In the genomic region with DNA sequence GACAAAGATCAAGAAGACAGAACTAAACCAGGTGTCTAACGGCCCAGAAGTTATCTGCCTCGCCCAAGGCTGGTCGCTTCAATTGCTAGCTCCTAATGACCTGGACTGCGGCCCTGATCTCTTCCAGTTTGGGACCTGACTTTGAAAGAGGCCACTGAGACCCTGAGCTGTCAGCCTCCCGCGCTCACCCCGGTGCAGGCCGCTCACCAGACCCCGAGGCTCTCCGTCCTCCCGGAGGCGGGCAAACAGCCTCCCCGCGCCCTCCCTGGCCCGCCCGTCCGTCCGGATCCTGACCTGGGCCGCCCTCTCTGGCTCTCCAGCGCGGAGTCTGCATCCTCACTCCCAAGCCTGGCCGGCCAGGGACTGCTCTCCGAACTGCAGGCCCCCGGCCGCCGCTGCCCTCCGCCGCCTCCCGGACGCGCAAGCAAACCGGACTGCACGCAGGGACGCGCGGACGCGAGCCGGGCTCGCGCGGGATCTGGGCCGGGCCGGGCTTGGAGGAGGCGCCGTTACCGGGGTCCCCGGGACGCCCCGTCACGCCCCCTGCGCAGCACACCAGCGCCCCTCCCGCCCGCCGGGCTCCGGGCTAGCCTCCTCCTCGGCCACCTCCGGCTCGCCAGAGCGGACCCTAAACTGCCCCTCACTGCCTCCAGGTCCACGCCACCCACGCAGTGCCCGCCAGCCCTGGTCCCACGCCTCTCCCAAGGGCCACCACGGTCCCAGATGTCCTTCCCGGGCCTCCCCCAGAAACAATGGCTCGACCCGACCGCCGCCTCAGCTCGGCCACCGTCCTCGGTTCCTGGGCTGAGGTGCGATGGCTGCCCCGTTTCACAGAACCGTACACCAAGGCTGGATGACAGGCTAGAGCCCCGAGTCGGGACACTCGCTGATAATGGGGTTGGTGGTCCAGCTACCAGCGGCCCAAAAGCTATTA, we compare ENCODE assay signal across 8 mouse cellular contexts. TPM values are rescaled to one million over a fixed set of nuclear protein-coding genes. Genes with fewer than 3 reads are reported as not detected.
DNase-seq lines count a peak whose midpoint lies in the region; ATAC-seq and TF ChIP-seq lines count a peak whose summit lies in the region.

No protein-coding gene starts in this region.

- peak overlapping the region; percentile 93 for H3K27ac ChIP-seq in embryonic fibroblast, embryonic 13.5 days (ENCODE audit: insufficient read depth, low read length)
- peak overlapping the region; percentile 99 for H3K27ac ChIP-seq in heart, embryonic 13.5 days (replicated peaks)
- peak overlapping the region; percentile 96 for H3K27ac ChIP-seq in kidney, postnatal 0 days
- H3K27ac ChIP-seq in liver, embryonic 13.5 days: no peak overlapping the region
- peak overlapping the region; percentile 97 for H3K27ac ChIP-seq in stomach, embryonic 16.5 days (ENCODE audit: low read length)

- peak overlapping the region; percentile 82 for H3K4me2 ChIP-seq in heart, embryonic 13.5 days
- peak overlapping the region; percentile 93 for H3K4me2 ChIP-seq in kidney, postnatal 0 days (ENCODE audit: low read length)
- peak overlapping the region; percentile 74 for H3K4me2 ChIP-seq in liver, embryonic 13.5 days
- peak overlapping the region; percentile 82 for H3K4me2 ChIP-seq in stomach, embryonic 16.5 days (ENCODE audit: low read depth, low read length)

- 0 out of 2 replicates have a peak, but pooled peaks have one; percentile 21 for ATAC-seq in heart, embryonic 13.5 days (ENCODE audit: extremely low read depth, insufficient number of reproducible peaks, low FRiP score, low TSS enrichment)
- peak; percentile 33 for ATAC-seq in kidney, postnatal 0 days (replicated peaks; ENCODE audit: low FRiP score, low read depth)
- ATAC-seq in liver, embryonic 13.5 days (ENCODE audit: low read depth): peak; percentile 30
- ATAC-seq in stomach, embryonic 16.5 days (ENCODE audit: insufficient read depth, low FRiP score): peak; percentile 39; the same call in 1 of the 2 replicates

- TF ChIP-seq POLR2A in embryonic fibroblast, embryonic 13.5 days (IDR thresholded peaks at IDR 0.05; ENCODE audit: low read depth, low read length): peak; percentile 59; the same call in 1 of the 2 replicates

- DNase-seq in layer of hippocampus, adult 11-12 months (ENCODE audit: low spot score): peak; percentile 41
- no peak for DNase-seq in layer of hippocampus, adult 9-10 months (ENCODE audit: low spot score)
- DNase-seq in kidney, postnatal 0 days (ENCODE audit: low spot score): peak; percentile 79
- DNase-seq in liver, embryonic 13.5 days: peak; percentile 9
- DNase-seq in natural killer cell, adult 2 months (ENCODE audit: low spot score in 2 of 2): peak; percentile 16 to 32

- no peaks in the 10 kb centered on the region for H3K27me3 ChIP-seq in heart, embryonic 13.5 days (replicated peaks)
- no peaks in the 10 kb centered on the region for H3K27me3 ChIP-seq in kidney, postnatal 0 days (ENCODE audit: insufficient read depth, low read length)
- H3K27me3 ChIP-seq in liver, embryonic 13.5 days: peaks cover 69% of the 10 kb centered on the region
- no peaks in the 10 kb centered on the region for H3K27me3 ChIP-seq in stomach, embryonic 16.5 days (ENCODE audit: control insufficient read depth, insufficient read depth, low read length)

- peak overlapping the region; percentile 99 for H3K9ac ChIP-seq in heart, embryonic 13.5 days
- H3K9ac ChIP-seq in kidney, postnatal 0 days (ENCODE audit: low read depth, low read length): peak overlapping the region; percentile 97
- peak overlapping the region; percentile 74 for H3K9ac ChIP-seq in liver, embryonic 13.5 days
- peak overlapping the region; percentile 98 for H3K9ac ChIP-seq in stomach, embryonic 16.5 days (ENCODE audit: low read length)

- H3K4me3 ChIP-seq in embryonic fibroblast, embryonic 13.5 days (ENCODE audit: insufficient read depth, low read length): peak overlapping the region; percentile 77
- H3K4me3 ChIP-seq in heart, embryonic 13.5 days: peak overlapping the region; percentile 98
- peak overlapping the region; percentile 88 for H3K4me3 ChIP-seq in kidney, postnatal 0 days (replicated peaks; ENCODE audit: low read depth, low read length)
- H3K4me3 ChIP-seq in liver, embryonic 13.5 days (replicated peaks): peak overlapping the region; percentile 65
- peak overlapping the region; percentile 94 for H3K4me3 ChIP-seq in stomach, embryonic 16.5 days (replicated peaks; ENCODE audit: low read length)

- H3K36me3 ChIP-seq in heart, embryonic 13.5 days: no peaks in the 10 kb centered on the region
- H3K36me3 ChIP-seq in kidney, postnatal 0 days (ENCODE audit: insufficient read depth, low read length): no peaks in the 10 kb centered on the region
- H3K36me3 ChIP-seq in liver, embryonic 13.5 days: no peaks in the 10 kb centered on the region
- no peaks in the 10 kb centered on the region for H3K36me3 ChIP-seq in stomach, embryonic 16.5 days (ENCODE audit: control insufficient read depth, insufficient read depth, low read length)

- peaks cover 19% of the 10 kb centered on the region for H3K4me1 ChIP-seq in embryonic fibroblast, embryonic 13.5 days (ENCODE audit: control insufficient read depth, insufficient read depth, low read length)
- H3K4me1 ChIP-seq in heart, embryonic 13.5 days: peaks cover 52% of the 10 kb centered on the region
- H3K4me1 ChIP-seq in kidney, postnatal 0 days (replicated peaks; ENCODE audit: insufficient read depth, low read length): peaks cover 19% of the 10 kb centered on the region
- H3K4me1 ChIP-seq in liver, embryonic 13.5 days (replicated peaks): peaks cover 34% of the 10 kb centered on the region
- H3K4me1 ChIP-seq in stomach, embryonic 16.5 days (ENCODE audit: control insufficient read depth, insufficient read depth, low read length): peaks cover 40% of the 10 kb centered on the region

- H3K9me3 ChIP-seq in heart, embryonic 13.5 days: no peaks in the 10 kb centered on the region
- no peaks in the 10 kb centered on the region for H3K9me3 ChIP-seq in kidney, postnatal 0 days (replicated peaks; ENCODE audit: low read length)
- no peaks in the 10 kb centered on the region for H3K9me3 ChIP-seq in liver, embryonic 13.5 days (replicated peaks)
- no peaks in the 10 kb centered on the region for H3K9me3 ChIP-seq in stomach, embryonic 16.5 days (replicated peaks; ENCODE audit: control insufficient read depth, low read length)

- no peak for TF ChIP-seq CTCF in embryonic fibroblast, embryonic 13.5 days (IDR thresholded peaks at IDR 0.05; ENCODE audit: borderline replicate concordance, insufficient read depth, low read length)
- no peak; the same call in 1 of the 2 replicates for TF ChIP-seq CTCF in kidney, postnatal 0 days (IDR thresholded peaks at IDR 0.05; ENCODE audit: low read depth)

- under 1% methylated on average over 71 of the region's 81 CpGs for WGBS in heart, embryonic 13.5 days
- WGBS in kidney, postnatal 0 days: under 1% methylated on average over 78 of the region's 81 CpGs
- 1% methylated on average over 73 of the region's 81 CpGs for WGBS in liver, embryonic 13.5 days (ENCODE audit: insufficient replicate concordance)
- WGBS in stomach, embryonic 16.5 days: under 1% methylated on average over 71 of the region's 81 CpGs

RNA-seq across cellular contexts. Expression of a gene that starts 1.4 kb away (rescaled TPM):
- polyA plus RNA-seq in embryonic fibroblast, embryonic 13.5 days (2011; ENCODE audit: insufficient read length, low read depth, missing spikeins): 154 and 161 TPM in 2 replicates
- polyA plus RNA-seq in heart, embryonic 13.5 days (2015; fragmentation: Nextera tagmentation; extraction: Ambion mirVana): 15.7 and 17.5 TPM in 2 replicates
- 17.4 and 19.9 TPM in 2 replicates for polyA plus RNA-seq in kidney, postnatal 0 days (2015; fragmentation: Nextera tagmentation; extraction: Ambion mirVana)
- 2.8 and 2.9 TPM in 2 replicates for polyA plus RNA-seq in liver, embryonic 13.5 days (2015; fragmentation: Nextera tagmentation; extraction: Ambion mirVana)
- polyA plus RNA-seq in stomach, embryonic 16.5 days (2015; fragmentation: Nextera tagmentation; extraction: Ambion mirVana): 22.0 and 22.9 TPM in 2 replicates
